Mouse (Mus musculus): Measurements from ENCODE around the gene Col5a1.

Gene Col5a1

GRCm38 (mm10) chr2:27886148-27886551, at the start of gene Col5a1:
Col5a1 (plus strand) TSS chr2:27886425.
- DNase-seq (ENCODE audit: low read depth): no peak

- no peak for DNase-seq (ENCODE audit: low read depth)
These were observed 48.1 kb upstream of the Col5a1 start for GRCm38 (mm10) chr2:27838112-27838511.

- DNase-seq (ENCODE audit: low read depth): no peak
These were observed 45.3 kb upstream of the Col5a1 start for GRCm38 (mm10) chr2:27840890-27841289.

GRCm38 (mm10) chr2:27842893-27843292, 43.3 kb upstream of the Col5a1 start:
- DNase-seq (ENCODE audit: low read depth): no peak

GRCm38 (mm10) chr2:27844885-27845284, 41.3 kb upstream of the Col5a1 start:
- no peak for DNase-seq (ENCODE audit: low read depth)

GRCm38 (mm10) chr2:27847001-27847400, 39.2 kb upstream of the Col5a1 start:
- peak; percentile 61 for DNase-seq (ENCODE audit: low read depth)

- no peak for DNase-seq (ENCODE audit: low read depth)
These were observed 38.3 kb upstream of the Col5a1 start for GRCm38 (mm10) chr2:27847851-27848435.

- no peak for DNase-seq (ENCODE audit: low read depth)
These were observed 37.8 kb upstream of the Col5a1 start for GRCm38 (mm10) chr2:27848466-27848865.

- peak; percentile 98 for DNase-seq (ENCODE audit: low read depth)
These were observed 27.8 kb upstream of the Col5a1 start for GRCm38 (mm10) chr2:27858348-27858903.

- DNase-seq (ENCODE audit: low read depth): peak; percentile 92
These were observed 24.5 kb upstream of the Col5a1 start for GRCm38 (mm10) chr2:27861576-27862238.

GRCm38 (mm10) chr2:27864491-27865365, 21.5 kb upstream of the Col5a1 start:
- DNase-seq (ENCODE audit: low read depth): no peak

GRCm38 (mm10) chr2:27870586-27870985, 15.6 kb upstream of the Col5a1 start:
- DNase-seq (ENCODE audit: low read depth): no peak

GRCm38 (mm10) chr2:27871056-27871455, 15.2 kb upstream of the Col5a1 start:
- DNase-seq (ENCODE audit: low read depth): no peak

GRCm38 (mm10) chr2:27872276-27872675, 13.9 kb upstream of the Col5a1 start:
- DNase-seq (ENCODE audit: low read depth): no peak

- no peak for DNase-seq (ENCODE audit: low read depth)
These were observed 13.2 kb upstream of the Col5a1 start for GRCm38 (mm10) chr2:27873030-27873429.

- no peak for DNase-seq (ENCODE audit: low read depth)
These were observed 11.6 kb upstream of the Col5a1 start for GRCm38 (mm10) chr2:27874596-27874995.

- DNase-seq (ENCODE audit: low read depth): no peak
These were observed 11.0 kb upstream of the Col5a1 start for GRCm38 (mm10) chr2:27875231-27875630.

GRCm38 (mm10) chr2:27875786-27876185, 10.4 kb upstream of the Col5a1 start:
- DNase-seq (ENCODE audit: low read depth): no peak

- DNase-seq (ENCODE audit: low read depth): no peak
These were observed 9.3 kb upstream of the Col5a1 start for GRCm38 (mm10) chr2:27876724-27877504.

- no peak for DNase-seq (ENCODE audit: low read depth)
These were observed 8.2 kb upstream of the Col5a1 start for GRCm38 (mm10) chr2:27878066-27878465.

GRCm38 (mm10) chr2:27883276-27883675, 2.9 kb upstream of the Col5a1 start:
- no peak for DNase-seq (ENCODE audit: low read depth)

Measured in fibroblast of lung, adult 2 months (primary cell).